Mouse (Mus musculus) stomach, postnatal 0 days (tissue): ENCODE measurements at regions not wholly inside any gene's neighbourhood (a gene's known extent, or its start where the extent isn't known, plus 50 kb on each side); places are given as distances from the start of the nearest gene placed in this dataset.

Source experiments
- ATAC-seq: fragments of 200-750 bp; cut with Nextera tagmentation; 2 replicates; pipeline ENCODE4 v1.8.0; 2017; ENCODE audit not compliant: low FRiP score, low TSS enrichment
- DNase-seq: peaks from one replicate; pipeline ENCODE4 v3.0.0-alpha.2; 2016; ENCODE audit warnings: low spot score
- H3K27ac ChIP-seq: fragments of 300-500 bp; sonication (generic); replicated peaks from 2 replicates; pipeline ENCODE4 v1.5.1; 2014; ENCODE audit warnings: mild to moderate bottlenecking, control low read depth
- H3K27me3 ChIP-seq: fragments of 300-500 bp; sonication (generic); 2 replicates; pipeline ENCODE4 v1.6.1; 2014; ENCODE audit warnings: low read length; ENCODE audit not compliant: control insufficient read depth, insufficient read depth
- H3K36me3 ChIP-seq: fragments of 300-500 bp; sonication (generic); 2 replicates; pipeline ENCODE4 v1.6.1; 2014; ENCODE audit warnings: low read length, mixed read lengths; ENCODE audit not compliant: control insufficient read depth, insufficient read depth
- H3K4me1 ChIP-seq: fragments of 300-500 bp; sonication (generic); replicated peaks from 2 replicates; pipeline ENCODE4 v1.6.1; 2014; ENCODE audit warnings: antibody characterized with exemption; ENCODE audit not compliant: control insufficient read depth, insufficient read depth
- H3K4me2 ChIP-seq: fragments of 300-500 bp; sonication (generic); replicated peaks from 2 replicates; pipeline ENCODE4 v1.6.1; 2014; ENCODE audit warnings: low read depth, mild to moderate bottlenecking, control low read depth, moderate library complexity
- H3K4me3 ChIP-seq: fragments of 300-500 bp; sonication (generic); 2 replicates; pipeline ENCODE4 v1.5.1; 2014; ENCODE audit warnings: low read depth, low read length, control low read depth
- H3K9ac ChIP-seq: fragments of 300-500 bp; sonication (generic); 2 replicates; pipeline ENCODE4 v1.6.1; 2014; ENCODE audit warnings: mild to moderate bottlenecking, low read length, control low read depth, mixed read lengths
- H3K9me3 ChIP-seq: fragments of 300-500 bp; sonication (generic); 2 replicates; pipeline ENCODE4 v1.6.1; 2016; ENCODE audit warnings: low read length; ENCODE audit not compliant: control insufficient read depth
- CTCF ChIP-seq: IDR thresholded peaks from 2 replicates; pipeline ENCODE4 v1.5.1; 2016; ENCODE audit warnings: antibody characterized with exemption, low read depth, mild to moderate bottlenecking, moderate library complexity
- EP300 ChIP-seq: optimal IDR thresholded peaks from 2 replicates; pipeline ENCODE3; 2016; ENCODE audit warnings: antibody characterized with exemption
- WGBS: fragments of 180-500 bp; shearing (Covaris S2); extraction: QIAGEN DNeasy Blood & Tissue Kit; methylation state at CpG from one replicate; pipeline ENCODE4 v1.1.7; 2014; 5-methylcytosine and 5-hydroxymethylcytosine counted together

DNA sequence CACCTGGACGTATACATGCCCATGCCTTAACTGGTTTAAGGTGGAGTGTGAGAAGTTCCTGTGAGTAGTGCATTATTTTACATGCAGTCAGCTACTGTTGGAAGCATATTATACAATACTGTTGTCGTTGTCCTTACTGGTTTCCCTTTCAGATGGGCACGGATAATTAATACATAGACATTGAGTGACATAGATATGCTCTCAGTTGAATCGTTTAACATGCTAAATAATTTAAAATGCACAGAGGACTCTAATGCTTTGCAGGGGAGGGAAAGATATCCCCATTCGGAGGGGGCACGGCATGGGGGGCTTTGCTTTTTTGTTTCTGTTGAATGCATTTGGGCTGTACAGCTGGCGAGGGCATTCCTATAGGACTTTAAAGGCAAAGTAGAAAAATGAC lies 1077.8 kb upstream of the Nr2f1 start:
- no peak overlapping the region for H3K4me3 ChIP-seq
- no peaks in the 10 kb centered on the region for H3K9me3 ChIP-seq
- H3K27ac ChIP-seq = no peak overlapping the region
- TF ChIP-seq EP300 (no peak), CTCF (no peak)
- no peak for ATAC-seq
- no peaks in the 10 kb centered on the region for H3K27me3 ChIP-seq
- no peaks in the 10 kb centered on the region for H3K36me3 ChIP-seq
- no peak overlapping the region for H3K9ac ChIP-seq
- no peak overlapping the region for H3K4me2 ChIP-seq
- 61% methylated on average over 7 of the region's 7 CpGs for WGBS
- DNase-seq = no peak
- H3K4me1 ChIP-seq = no peaks in the 10 kb centered on the region

- 60% methylated on average over 5 of the region's 5 CpGs for WGBS
- H3K4me1 ChIP-seq = no peaks in the 10 kb centered on the region
- DNase-seq (no peak), ATAC-seq (no peak)
- H3K4me3 ChIP-seq = no peak overlapping the region
- H3K36me3 ChIP-seq = no peaks in the 10 kb centered on the region
- H3K9ac ChIP-seq = no peak overlapping the region
- TF ChIP-seq EP300 (no peak), CTCF (no peak)
- no peak overlapping the region for H3K27ac ChIP-seq
- H3K9me3 ChIP-seq = no peaks in the 10 kb centered on the region
- H3K27me3 ChIP-seq = no peaks in the 10 kb centered on the region
- H3K4me2 ChIP-seq = no peak overlapping the region
These were observed 1055.8 kb upstream of the Nr2f1 start for GRCm38 (mm10) chr13:79255362-79255761.

DNA sequence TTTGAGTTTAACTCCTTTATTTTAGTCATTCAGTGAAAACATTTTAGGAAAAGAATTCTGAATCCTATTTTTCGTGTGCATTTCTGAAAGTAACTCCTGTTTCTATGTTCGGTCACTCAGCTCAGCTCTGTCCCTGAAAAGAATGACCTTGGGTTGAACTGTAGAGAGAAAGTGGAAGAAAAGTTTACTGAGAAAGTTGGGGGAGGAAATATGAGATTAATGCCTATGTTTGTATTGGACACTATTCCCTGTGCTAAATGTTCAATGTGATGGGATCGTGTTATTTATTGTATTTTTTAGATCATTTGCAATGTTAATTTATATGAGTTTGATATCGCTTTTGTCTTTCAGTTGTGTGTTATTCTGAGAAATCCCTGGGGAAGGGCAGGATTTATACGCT lies 1052.8 kb upstream of the Nr2f1 start:
- H3K9ac ChIP-seq = no peak overlapping the region
- no peaks in the 10 kb centered on the region for H3K27me3 ChIP-seq
- TF ChIP-seq EP300 (no peak), CTCF (no peak)
- WGBS = 39% methylated on average over 5 of the region's 5 CpGs
- DNase-seq (no peak), ATAC-seq (no peak)
- no peak overlapping the region for H3K4me2 ChIP-seq
- H3K4me3 ChIP-seq = no peak overlapping the region
- H3K9me3 ChIP-seq = no peaks in the 10 kb centered on the region
- H3K4me1 ChIP-seq = no peaks in the 10 kb centered on the region
- no peak overlapping the region for H3K27ac ChIP-seq
- no peaks in the 10 kb centered on the region for H3K36me3 ChIP-seq

DNA sequence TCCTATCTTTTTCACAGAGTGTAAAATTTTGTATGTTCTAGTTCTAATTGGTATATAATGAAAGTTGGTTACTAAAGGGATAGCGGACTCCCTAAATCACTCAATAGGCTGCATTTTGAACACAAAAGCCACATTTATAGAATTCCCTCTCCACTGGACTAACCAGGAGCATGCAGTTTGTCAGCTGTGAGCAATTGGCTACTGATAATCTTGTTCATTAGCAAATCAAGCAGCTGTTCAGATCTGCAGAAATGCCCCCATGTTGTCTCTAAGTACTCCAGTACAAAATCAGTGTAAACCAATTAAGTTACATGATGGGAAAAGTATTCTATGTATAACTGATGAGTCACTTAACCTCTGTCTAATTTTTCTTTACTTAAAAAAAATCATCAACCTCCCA lies 1051.7 kb upstream of the Nr2f1 start:
- Histone ChIP-seq H3K4me3 (no peak overlapping the region), H3K9me3 (no peaks in the 10 kb centered on the region), H3K27ac (no peak overlapping the region), H3K27me3 (no peaks in the 10 kb centered on the region), H3K36me3 (no peaks in the 10 kb centered on the region), H3K4me2 (no peak overlapping the region), H3K9ac (no peak overlapping the region), H3K4me1 (no peaks in the 10 kb centered on the region)
- DNase-seq (no peak), ATAC-seq (no peak)
- no peak for TF ChIP-seq EP300
- TF ChIP-seq CTCF = no peak
- WGBS = 93% methylated on average over 1 of the region's 1 CpGs
